Mouse (Mus musculus) stomach, postnatal 0 days (tissue): ENCODE measurements around the gene Dido1.

Source experiments
- CTCF ChIP-seq: IDR thresholded peaks from 2 replicates; pipeline ENCODE4 v1.5.1; 2016; ENCODE audit warnings: antibody characterized with exemption, low read depth, mild to moderate bottlenecking, moderate library complexity
- EP300 ChIP-seq: optimal IDR thresholded peaks from 2 replicates; pipeline ENCODE3; 2016; ENCODE audit warnings: antibody characterized with exemption

DNA sequence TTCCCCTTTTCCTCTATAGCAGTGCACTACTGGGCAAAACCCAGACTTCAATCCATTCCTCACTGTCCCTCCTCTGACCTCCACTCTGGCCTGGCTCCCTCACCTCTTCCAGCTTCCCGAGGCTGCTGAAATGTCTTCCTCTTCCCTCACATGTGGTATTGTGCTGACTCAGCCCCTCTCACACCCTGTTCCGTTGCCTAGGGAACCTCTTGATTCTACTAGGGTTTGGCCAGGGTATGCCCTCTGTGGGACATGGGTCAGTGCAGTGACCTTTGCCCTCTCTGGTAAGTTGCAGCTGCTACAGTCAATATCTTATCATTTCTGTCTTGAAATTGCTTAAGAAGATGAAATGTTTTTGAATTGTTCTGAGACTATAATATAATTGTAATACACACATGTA is 47.0 kb upstream of the Dido1 start:
- TF ChIP-seq CTCF (no peak), EP300 (no peak)
